Mouse (Mus musculus): ENCODE data around the gene Rabepk.
A peak's percentile ranks its signal among the peaks of the same experiment; 100 is the strongest.

- peak; percentile 73 for TF ChIP-seq POLR2A (IDR thresholded peaks at IDR 0.05; ENCODE audit: borderline replicate concordance, extremely low read depth, low read depth, low read length)
- no peak for TF ChIP-seq CTCF (IDR thresholded peaks at IDR 0.05; ENCODE audit: insufficient read depth, low read length)
Observed at GRCm38 (mm10) chr2:34753811-34754550, 45.7 kb downstream of the Rabepk start.

Data from lung, adult 2 months (tissue).